Mouse (Mus musculus) urinary bladder, adult 2 months (tissue): ENCODE measurements around the gene Gm20662. TPM values are rescaled to one million over a fixed set of nuclear protein-coding genes. Genes with fewer than 3 reads are reported as not detected.
A peak's percentile ranks its signal among the peaks of the same experiment; 100 is the strongest.
"Not testable (repeated sequence)": the region's sequence is repeated elsewhere in the genome, so short reads cannot be mapped to it uniquely, and the experiment has no call there.

Source experiments
- DNase-seq: peaks from one replicate; pipeline ENCODE4 v3.0.0; 2022; ENCODE audit warnings: low spot score
- polyA plus RNA-seq: library from polyadenylated mRNA; depleted of rRNA; stranded (reverse); fragments of >200 nt; gene quantifications from 2 replicates; pipeline ENCODE4 v1.2.3, GENCODE M21; 2012

The Gm20662 gene
- polyA plus RNA-seq, 1 experiment: 2.5 TPM

- DNase-seq: no peak
These were observed 14.2 kb downstream of the Gm20662 start for GRCm38 (mm10) chr9:108010385-108010784.

GRCm38 (mm10) chr9:108013577-108013976 is 17.4 kb downstream of the Gm20662 start:
- DNase-seq: not testable (repeated sequence)

- no peak for DNase-seq
These were observed 21.0 kb downstream of the Gm20662 start for GRCm38 (mm10) chr9:108017127-108017526.

- DNase-seq: no peak
These were observed 24.6 kb downstream of the Gm20662 start for GRCm38 (mm10) chr9:108020741-108021140.

- no peak for DNase-seq
These were observed 27.1 kb downstream of the Gm20662 start for GRCm38 (mm10) chr9:108023216-108023615.

GRCm38 (mm10) chr9:108026584-108026983 is 30.4 kb downstream of the Gm20662 start:
- DNase-seq: no peak

- DNase-seq: no peak
These were observed 31.7 kb downstream of the Gm20662 start for GRCm38 (mm10) chr9:108027867-108028266.

GRCm38 (mm10) chr9:108032126-108032525 is 36.0 kb downstream of the Gm20662 start:
- no peak for DNase-seq

GRCm38 (mm10) chr9:108035331-108036156 is 39.4 kb downstream of the Gm20662 start:
- DNase-seq: no peak

GRCm38 (mm10) chr9:108044751-108045492 is 48.8 kb downstream of the Gm20662 start:
- peak; percentile 33 for DNase-seq

GRCm38 (mm10) chr9:108046582-108046981 is 50.4 kb downstream of the Gm20662 start:
- no peak for DNase-seq

- DNase-seq: no peak
These were observed 51.7 kb downstream of the Gm20662 start for GRCm38 (mm10) chr9:108047601-108048565.

- DNase-seq: peak; percentile 41
These were observed 52.4 kb downstream of the Gm20662 start for GRCm38 (mm10) chr9:108048566-108048955.

- DNase-seq: peak; percentile 84
These were observed 52.9 kb downstream of the Gm20662 start, which contains the start of gene Gmppb for GRCm38 (mm10) chr9:108049016-108049455. Gene Gmppb (plus strand): TSS chr9:108049242.

- DNase-seq: no peak
These were observed 53.6 kb downstream of the Gm20662 start for GRCm38 (mm10) chr9:108049561-108050251.

- no peak for DNase-seq
These were observed 55.2 kb downstream of the Gm20662 start for GRCm38 (mm10) chr9:108051184-108051930.

GRCm38 (mm10) chr9:108051931-108052220 is 55.7 kb downstream of the Gm20662 start:
- no peak for DNase-seq

- no peak for DNase-seq
These were observed 56.3 kb downstream of the Gm20662 start for GRCm38 (mm10) chr9:108052411-108052810.

- peak; percentile 86 for DNase-seq
These were observed 56.9 kb downstream of the Gm20662 start, which contains the start of gene Amigo3 for GRCm38 (mm10) chr9:108052885-108053664. Gene Amigo3 (plus strand): TSS chr9:108053159.
